Mouse (Mus musculus) spleen, adult 2 months (tissue): ENCODE measurements around the gene Rora. TPM values are rescaled to one million over a fixed set of nuclear protein-coding genes. Genes with fewer than 3 reads are reported as not detected.

ENCODE experiments used
- DNase-seq, 2 experiments: peaks; one replicate each; pipeline versions ENCODE4 v3.0.0 to v3.0.0-alpha.2; 2012 to 2021; ENCODE audit warnings: low spot score in 2 of 2, low read depth in 1 of 2
- H3K27ac ChIP-seq: fragments of 200-500 bp; 2 replicates; pipeline ENCODE4 v1.5.1; 2012; ENCODE audit warnings: low read length, inconsistent platforms; ENCODE audit not compliant: insufficient read depth
- H3K27me3 ChIP-seq: fragments of 200-500 bp; 2 replicates; pipeline ENCODE4 v1.6.1; 2012; ENCODE audit warnings: mild to moderate bottlenecking, moderate library complexity, low read length, inconsistent platforms; ENCODE audit not compliant: control insufficient read depth, insufficient read depth
- H3K36me3 ChIP-seq: fragments of 200-500 bp; 2 replicates; pipeline ENCODE4 v1.6.1; 2012; ENCODE audit warnings: mild to moderate bottlenecking, low read length, inconsistent platforms; ENCODE audit not compliant: control insufficient read depth, insufficient read depth
- H3K4me1 ChIP-seq: fragments of 200-500 bp; 2 replicates; pipeline ENCODE4 v1.6.1; 2011; ENCODE audit warnings: inconsistent platforms; ENCODE audit not compliant: control insufficient read depth, insufficient read depth, insufficient read length
- H3K4me3 ChIP-seq: fragments of 200-500 bp; 2 replicates; pipeline ENCODE4 v1.5.1; 2011; ENCODE audit warnings: mild to moderate bottlenecking, inconsistent platforms; ENCODE audit not compliant: insufficient read depth, insufficient read length; ENCODE audit errors: extremely low read depth
- CTCF ChIP-seq: fragments of 200-500 bp; IDR thresholded peaks from 2 replicates; pipeline ENCODE4 v1.5.1; 2011; ENCODE audit warnings: mild to moderate bottlenecking, inconsistent platforms; ENCODE audit not compliant: insufficient read depth, insufficient read length, insufficient replicate concordance; ENCODE audit errors: extremely low read depth
- POLR2A ChIP-seq: fragments of 200-500 bp; IDR thresholded peaks from 2 replicates; pipeline ENCODE4 v1.6.1; 2011; ENCODE audit warnings: low read depth, low read length, inconsistent platforms
- WGBS: fragments of 180-500 bp; shearing (Covaris S2); methylation state at CpG from one replicate; pipeline ENCODE4 v1.1.7; 2018; 5-methylcytosine and 5-hydroxymethylcytosine counted together
- polyA plus RNA-seq: library from polyadenylated mRNA; depleted of rRNA; stranded (reverse); fragments of >200 nt; gene quantifications from 2 replicates; pipeline ENCODE4 v1.2.3, GENCODE M21; 2012

Gene Rora
- polyA plus RNA-seq, 1 experiment: 1.7 TPM

- H3K4me1 ChIP-seq: no peaks in the 10 kb centered on the region
- H3K36me3 ChIP-seq: no peaks in the 10 kb centered on the region
- no peak overlapping the region for H3K27ac ChIP-seq
- DNase-seq: no peak
- no peaks in the 10 kb centered on the region for H3K27me3 ChIP-seq
- TF ChIP-seq POLR2A: no peak
- no peak for TF ChIP-seq CTCF
- 72% methylated on average over 8 of the region's 8 CpGs for WGBS
- no peak overlapping the region for H3K4me3 ChIP-seq
Observed at GRCm38 (mm10) chr9:68782011-68782410, 128.4 kb downstream of the Rora start.

DNA sequence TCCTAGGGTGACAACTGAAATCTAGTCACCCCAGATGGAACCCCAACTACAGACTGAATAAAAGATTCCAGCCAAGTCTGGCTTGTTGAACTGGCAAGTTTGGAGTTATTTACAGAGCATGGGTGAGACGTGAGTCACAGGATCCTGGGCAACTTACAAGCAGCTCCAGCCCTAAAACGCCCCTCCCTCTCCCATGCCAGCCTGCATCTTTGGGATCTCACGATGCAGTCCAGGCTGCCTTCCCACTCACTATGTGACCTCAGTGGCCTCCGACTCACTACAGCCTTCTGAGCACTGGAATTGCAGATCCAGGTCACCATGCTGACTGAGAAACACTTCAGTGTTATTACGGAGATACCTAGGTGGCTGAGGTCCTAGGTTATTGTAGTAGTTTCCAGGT is 129.0 kb downstream of the Rora start:
- no peak for TF ChIP-seq POLR2A
- TF ChIP-seq CTCF: no peak
- no peaks in the 10 kb centered on the region for H3K27me3 ChIP-seq
- 86% methylated on average over 5 of the region's 5 CpGs for WGBS
- DNase-seq: no peak
- no peaks in the 10 kb centered on the region for H3K36me3 ChIP-seq
- no peak overlapping the region for H3K4me3 ChIP-seq
- H3K4me1 ChIP-seq: no peaks in the 10 kb centered on the region
- H3K27ac ChIP-seq: no peak overlapping the region

DNA sequence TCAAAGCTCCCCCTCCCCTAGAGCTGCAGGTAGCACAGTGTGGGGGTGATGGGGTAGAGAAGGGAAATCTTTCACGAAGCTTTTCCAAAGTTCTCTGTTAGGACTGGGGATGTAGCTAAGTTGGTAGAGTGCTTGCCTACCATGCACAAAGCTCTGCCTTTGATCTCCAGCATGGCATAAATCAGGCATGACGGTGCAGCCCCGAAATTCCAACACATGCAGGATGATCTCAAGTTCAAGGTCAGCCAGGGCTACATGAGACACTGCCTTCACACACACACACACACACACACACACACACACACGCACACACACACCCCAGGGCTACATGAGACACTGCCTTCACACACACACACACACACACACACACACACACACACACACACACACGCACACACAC is 129.7 kb downstream of the Rora start:
- Histone ChIP-seq H3K4me1 (no peaks in the 10 kb centered on the region), H3K27me3 (no peaks in the 10 kb centered on the region), H3K4me3 (no peak overlapping the region), H3K36me3 (no peaks in the 10 kb centered on the region), H3K27ac (no peak overlapping the region)
- DNase-seq: no peak
- TF ChIP-seq CTCF (no peak), POLR2A (no peak)
- 76% methylated on average over 5 of the region's 5 CpGs for WGBS

- Histone ChIP-seq H3K4me1 (no peaks in the 10 kb centered on the region), H3K36me3 (no peaks in the 10 kb centered on the region), H3K27ac (no peak overlapping the region), H3K27me3 (no peaks in the 10 kb centered on the region), H3K4me3 (no peak overlapping the region)
- WGBS: 87% methylated on average over 8 of the region's 8 CpGs
- no peak for DNase-seq
- TF ChIP-seq CTCF (no peak), POLR2A (no peak)
Observed at GRCm38 (mm10) chr9:68786614-68787293, 133.2 kb downstream of the Rora start.

- 89% methylated on average over 2 of the region's 2 CpGs for WGBS
- no peak overlapping the region for H3K27ac ChIP-seq
- no peak overlapping the region for H3K4me3 ChIP-seq
- H3K27me3 ChIP-seq: no peaks in the 10 kb centered on the region
- no peaks in the 10 kb centered on the region for H3K36me3 ChIP-seq
- TF ChIP-seq POLR2A (no peak), CTCF (no peak)
- no peak for DNase-seq
- no peaks in the 10 kb centered on the region for H3K4me1 ChIP-seq
Observed at GRCm38 (mm10) chr9:68787665-68788064, 134.1 kb downstream of the Rora start.

DNA sequence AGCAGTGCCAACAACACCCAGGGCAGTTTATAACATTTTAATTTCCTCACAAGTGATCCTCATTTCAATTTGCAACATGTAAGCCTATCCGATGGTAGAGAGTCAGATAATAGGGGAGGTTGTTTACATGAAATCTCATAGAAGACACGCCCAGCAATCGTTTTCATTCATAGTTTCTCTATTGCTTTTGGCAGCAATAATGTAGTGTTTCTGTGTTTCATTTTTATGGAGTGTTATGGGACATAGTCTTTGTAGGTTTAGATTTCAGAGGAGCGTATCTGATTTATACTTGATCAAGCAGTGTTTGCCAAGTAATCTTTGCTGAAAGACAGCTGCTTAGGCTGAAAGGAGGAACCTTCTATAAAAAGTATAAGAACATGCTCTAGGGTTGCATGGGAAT is 137.3 kb downstream of the Rora start:
- no peaks in the 10 kb centered on the region for H3K4me1 ChIP-seq
- WGBS: 89% methylated on average over 4 of the region's 4 CpGs
- H3K36me3 ChIP-seq: no peaks in the 10 kb centered on the region
- no peak for TF ChIP-seq POLR2A
- TF ChIP-seq CTCF: no peak
- H3K4me3 ChIP-seq: no peak overlapping the region
- no peak overlapping the region for H3K27ac ChIP-seq
- H3K27me3 ChIP-seq: no peaks in the 10 kb centered on the region
- DNase-seq: no peak

GRCm38 (mm10) chr9:68791982-68792540 is 138.5 kb downstream of the Rora start:
- Histone ChIP-seq H3K4me3 (no peak overlapping the region), H3K4me1 (no peaks in the 10 kb centered on the region), H3K27ac (no peak overlapping the region), H3K36me3 (no peaks in the 10 kb centered on the region), H3K27me3 (no peaks in the 10 kb centered on the region)
- no peak for TF ChIP-seq POLR2A
- TF ChIP-seq CTCF: no peak
- whole genome bisulfite sequencing: 91% methylated on average over 16 of the region's 16 CpGs
- DNase-seq: no peak
